Mouse (Mus musculus) MN1 (cell line): ENCODE data around the gene Ndufaf1.

ENCODE experiments used
- DNase-seq: peaks from one replicate; pipeline ENCODE4 v3.0.0-alpha.2; 2016; ENCODE audit warnings: low spot score

Ndufaf1 gene

GRCm38 (mm10) chr2:119617841-119618198 is 44.8 kb downstream of the Ndufaf1 start:
- peak; percentile 44 for DNase-seq

DNA sequence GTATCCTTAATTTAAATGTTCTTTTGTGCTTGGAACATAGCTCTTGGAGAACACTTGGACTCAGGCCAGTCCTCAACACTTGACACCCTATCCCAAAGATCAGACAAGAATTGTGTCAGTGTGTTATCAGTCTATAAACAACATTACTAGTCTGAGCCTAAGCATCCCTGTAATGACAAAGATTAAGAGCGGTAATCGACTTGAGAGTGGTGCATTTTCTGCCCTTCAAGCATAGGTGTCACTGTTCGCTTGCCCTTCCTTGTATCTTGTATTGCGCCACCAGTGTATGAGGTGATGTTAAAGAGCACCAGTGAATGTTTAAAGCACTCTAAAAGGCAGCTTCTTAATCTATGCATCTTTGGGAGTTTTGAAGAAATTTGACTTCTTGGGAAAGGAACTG is 55.6 kb downstream of the Ndufaf1 start:
- no peak for DNase-seq
